Mouse (Mus musculus): Measurements from ENCODE around the gene Rpl23. TPM values are rescaled to one million over a fixed set of nuclear protein-coding genes. Genes with fewer than 3 reads are reported as not detected.

The Rpl23 gene
- polyA plus RNA-seq, 1 experiment from 2014 or later, result 426 TPM

DNA sequence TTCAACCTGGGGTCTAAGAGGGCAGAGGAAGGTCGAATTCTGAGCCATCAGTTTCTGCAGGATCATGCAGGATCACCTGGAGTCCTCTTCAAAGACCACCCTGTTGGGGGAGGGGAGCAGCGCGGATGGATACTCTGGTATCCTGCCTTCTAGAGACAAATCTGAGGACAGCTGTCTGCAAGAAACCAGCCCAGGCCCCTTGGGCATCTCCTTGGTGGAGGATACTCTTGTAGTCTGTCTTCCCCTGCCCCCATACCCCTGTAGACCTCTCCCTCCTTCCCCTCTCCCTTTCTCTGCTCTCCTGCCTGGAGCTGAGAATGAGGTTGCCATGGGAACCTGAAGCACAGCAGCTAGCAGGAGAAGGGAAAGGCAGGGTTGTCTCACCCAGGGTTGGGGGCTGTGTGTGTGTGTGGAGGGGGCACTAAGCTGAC, 30.3 kb upstream of the Rpl23 start:
- peak overlapping the region; percentile 44 for H3K9ac ChIP-seq
- H3K4me1 ChIP-seq, result peaks cover 98% of the 10 kb centered on the region
- no peaks in the 10 kb centered on the region for H3K9me3 ChIP-seq
- H3K27ac ChIP-seq, result peak overlapping the region; percentile 93
- no peaks in the 10 kb centered on the region for H3K27me3 ChIP-seq
- 21% methylated on average over 3 of the region's 3 CpGs for WGBS
- H3K36me3 ChIP-seq (replicated peaks), result peaks cover 39% of the 10 kb centered on the region
- H3K4me2 ChIP-seq, result peak overlapping the region; percentile 49
- peak; percentile 89 for ATAC-seq (ENCODE audit: low FRiP score)
- H3K4me3 ChIP-seq (replicated peaks), result peak overlapping the region; percentile 15

DNA sequence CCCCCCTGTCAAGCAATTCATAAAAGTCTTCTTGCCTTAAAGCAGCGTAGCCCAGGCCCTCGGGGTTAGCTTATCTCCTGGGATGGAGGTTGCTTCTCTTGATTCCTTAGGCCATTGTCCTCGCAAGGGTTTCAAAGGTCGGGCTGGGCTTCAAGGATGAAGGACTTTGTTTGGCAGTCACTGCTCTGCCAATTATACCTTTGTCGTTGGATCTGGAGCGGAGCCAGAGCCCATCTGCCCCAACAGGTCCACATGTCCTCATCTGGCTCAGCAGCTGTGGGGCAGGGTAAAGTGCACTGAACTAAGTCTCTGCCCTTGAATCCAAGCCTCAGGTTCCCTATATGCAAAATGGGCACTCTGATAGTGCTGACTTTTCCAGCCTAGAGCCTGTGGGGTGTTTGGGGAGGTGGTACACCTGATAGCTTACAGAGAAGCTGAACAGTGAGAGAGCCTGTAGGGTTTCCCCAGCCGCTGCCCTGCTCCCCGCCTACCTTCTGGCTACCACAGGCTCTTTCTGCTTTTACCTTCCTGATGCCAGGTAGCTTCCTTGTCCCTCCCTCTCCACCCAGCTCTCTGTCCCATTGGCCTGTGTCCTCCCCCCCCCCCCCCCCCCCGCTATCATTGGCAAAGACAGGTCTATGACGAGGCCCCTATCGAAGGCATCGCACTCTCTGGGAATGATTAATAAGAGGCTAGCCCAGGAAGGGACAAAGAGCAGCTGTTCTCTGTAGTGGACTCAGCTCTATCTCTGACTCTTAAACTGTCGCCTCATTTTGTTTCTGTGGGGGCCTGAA, 29.5 kb upstream of the Rpl23 start:
- Histone ChIP-seq H3K36me3 (replicated peaks) (peaks cover 46% of the 10 kb centered on the region), H3K4me2 (peak overlapping the region; percentile 49), H3K9me3 (no peaks in the 10 kb centered on the region), H3K4me1 (peaks cover 96% of the 10 kb centered on the region), H3K27me3 (no peaks in the 10 kb centered on the region), H3K9ac (peak overlapping the region; percentile 44), H3K27ac (peak overlapping the region; percentile 93), H3K4me3 (replicated peaks) (peak overlapping the region; percentile 15; the same call in 1 of the 2 replicates)
- peak; percentile 36 for ATAC-seq (ENCODE audit: low FRiP score)
- WGBS, result 24% methylated on average over 12 of the region's 13 CpGs

DNA sequence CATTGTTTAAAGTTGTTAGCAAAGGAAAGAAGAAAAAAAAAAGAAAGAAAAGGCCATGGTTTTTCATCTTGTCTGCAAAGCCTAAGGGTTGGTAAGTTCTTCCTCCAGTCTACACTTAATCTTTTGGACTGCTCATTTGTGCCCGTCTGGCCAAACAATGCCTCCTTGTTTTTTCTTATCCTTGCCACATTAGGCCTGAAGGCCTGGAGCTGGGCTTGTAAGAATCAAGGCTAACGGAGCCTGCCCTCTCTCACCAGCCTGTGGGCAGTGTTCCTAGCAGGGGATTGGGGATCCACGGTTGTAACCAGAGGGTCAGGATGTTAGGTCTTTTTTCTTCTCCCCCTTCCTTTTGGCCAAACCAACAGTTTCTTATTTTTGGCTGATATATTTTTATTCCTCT, 28.7 kb upstream of the Rpl23 start:
- Histone ChIP-seq H3K4me2 (no peak overlapping the region), H3K36me3 (replicated peaks) (peaks cover 46% of the 10 kb centered on the region), H3K4me3 (replicated peaks) (no peak overlapping the region), H3K9ac (peak overlapping the region; percentile 44; the same call in 1 of the 2 replicates), H3K27ac (peak overlapping the region; percentile 93), H3K27me3 (no peaks in the 10 kb centered on the region), H3K9me3 (no peaks in the 10 kb centered on the region), H3K4me1 (peaks cover 96% of the 10 kb centered on the region)
- no peak for ATAC-seq (ENCODE audit: low FRiP score)
- 10% methylated on average over 3 of the region's 3 CpGs for WGBS

DNA sequence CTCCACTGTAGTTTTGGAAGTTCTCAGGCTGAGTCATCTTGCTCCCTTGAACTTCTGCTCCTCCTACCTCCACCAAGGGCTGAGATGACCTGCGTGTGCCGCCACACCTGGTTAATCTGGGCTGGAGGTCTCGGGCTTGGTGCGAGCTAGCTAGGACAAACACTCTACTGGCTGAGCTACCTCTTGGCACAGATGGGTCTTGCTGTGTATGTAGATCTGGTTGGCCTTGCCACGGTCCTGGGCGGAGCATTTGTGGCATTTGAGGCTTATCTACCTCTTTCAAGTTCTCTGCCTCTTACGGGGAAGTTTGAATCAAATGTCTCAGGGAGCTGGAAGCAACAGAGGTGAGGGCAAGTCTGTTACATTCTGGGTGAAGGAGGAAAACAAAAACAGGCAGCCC, 28.1 kb upstream of the Rpl23 start:
- Histone ChIP-seq H3K36me3 (replicated peaks) (peaks cover 40% of the 10 kb centered on the region), H3K27me3 (no peaks in the 10 kb centered on the region), H3K4me2 (no peak overlapping the region; the same call in 1 of the 2 replicates), H3K9me3 (no peaks in the 10 kb centered on the region), H3K4me1 (peaks cover 96% of the 10 kb centered on the region), H3K9ac (peak overlapping the region; percentile 29; the same call in 1 of the 2 replicates), H3K4me3 (replicated peaks) (no peak overlapping the region), H3K27ac (peak overlapping the region; percentile 19; the same call in 1 of the 2 replicates)
- WGBS, result 83% methylated on average over 7 of the region's 7 CpGs
- ATAC-seq (ENCODE audit: low FRiP score), result no peak

DNA sequence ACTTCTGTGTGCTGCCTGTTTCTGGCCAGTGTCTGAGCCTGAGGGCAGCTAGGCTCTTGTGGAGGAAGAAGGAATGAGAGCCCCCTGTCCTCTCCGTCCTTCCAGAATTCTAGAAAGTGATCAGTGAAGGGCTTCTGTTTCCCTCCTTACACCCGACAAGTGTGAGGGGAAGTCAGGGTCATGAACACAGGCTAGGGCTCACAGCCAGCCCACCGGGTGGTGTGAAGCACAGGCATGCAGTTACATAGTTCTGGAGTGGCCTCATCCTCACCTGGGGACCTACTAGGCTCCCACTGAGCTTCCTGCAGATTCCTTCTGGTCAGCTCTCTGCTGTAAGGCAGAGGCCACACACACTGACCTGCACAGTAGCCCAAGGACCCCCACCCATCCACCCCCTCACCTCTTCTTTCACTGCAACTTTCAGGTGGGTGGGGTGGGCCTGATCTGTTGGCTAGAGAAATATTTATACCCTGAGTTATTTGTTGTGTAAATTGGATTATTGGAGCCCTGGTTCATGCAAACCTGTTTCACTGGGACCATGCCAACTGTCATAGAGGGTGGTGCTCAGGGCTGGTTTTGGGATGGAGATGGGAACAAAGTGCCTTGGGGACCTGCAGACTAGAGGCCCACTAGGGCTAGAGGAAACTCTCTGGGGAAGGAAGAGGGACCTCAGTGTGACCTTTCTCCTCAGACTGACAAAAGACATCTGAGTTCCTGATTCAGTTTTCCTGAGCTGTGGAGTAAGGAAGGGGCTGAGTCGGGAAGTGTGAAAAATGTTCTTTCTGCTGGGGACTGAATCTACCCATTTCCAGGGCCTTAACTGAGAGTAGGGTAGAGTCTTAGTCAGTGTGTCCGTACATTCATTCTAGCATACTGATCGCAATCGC, 27.2 kb upstream of the Rpl23 start:
- Histone ChIP-seq H3K4me2 (no peak overlapping the region), H3K27me3 (no peaks in the 10 kb centered on the region), H3K36me3 (replicated peaks) (peaks cover 36% of the 10 kb centered on the region), H3K9me3 (no peaks in the 10 kb centered on the region), H3K27ac (0 out of 2 replicates have a peak overlapping the region, but pooled peaks have one; percentile 51), H3K4me3 (replicated peaks) (no peak overlapping the region), H3K4me1 (peaks cover 96% of the 10 kb centered on the region), H3K9ac (no peak overlapping the region)
- no peak for ATAC-seq (ENCODE audit: low FRiP score)
- WGBS, result 77% methylated on average over 7 of the region's 7 CpGs

DNA sequence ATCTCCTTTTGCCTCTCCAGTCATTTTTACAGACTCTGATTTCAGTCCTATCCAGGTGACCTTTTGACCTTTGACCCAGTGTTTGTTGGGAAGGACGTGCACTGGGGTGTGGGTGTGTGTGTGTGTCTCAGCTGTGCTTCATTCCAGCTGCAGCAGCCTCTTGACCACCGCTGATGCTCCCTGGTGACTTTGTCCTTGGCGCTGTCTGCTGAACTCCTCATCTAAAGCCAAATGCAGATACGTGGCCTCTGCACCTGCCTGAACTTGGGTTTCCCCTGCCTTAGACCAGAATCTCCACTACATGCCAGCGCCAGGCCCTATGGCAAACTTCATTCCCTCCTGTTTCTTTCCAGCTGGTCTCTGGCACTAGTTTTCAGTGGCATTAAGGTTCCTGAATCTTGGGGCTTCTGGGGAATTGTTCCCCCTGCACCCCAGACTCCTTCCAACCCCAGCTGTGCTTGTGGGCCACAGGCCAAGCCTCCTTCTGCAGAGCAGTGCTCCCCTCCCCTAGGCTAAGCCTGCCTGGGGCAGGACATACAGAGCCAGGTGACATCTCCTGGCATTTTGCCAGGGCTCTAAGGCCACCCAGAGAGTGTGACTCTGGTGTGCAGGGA, 26.5 kb upstream of the Rpl23 start:
- WGBS, result 53% methylated on average over 5 of the region's 5 CpGs
- peak overlapping the region; percentile 51 for H3K27ac ChIP-seq
- no peaks in the 10 kb centered on the region for H3K9me3 ChIP-seq
- no peaks in the 10 kb centered on the region for H3K27me3 ChIP-seq
- no peak overlapping the region for H3K4me3 ChIP-seq (replicated peaks)
- H3K36me3 ChIP-seq (replicated peaks), result peaks cover 32% of the 10 kb centered on the region
- no peak overlapping the region for H3K9ac ChIP-seq
- H3K4me2 ChIP-seq, result no peak overlapping the region
- no peak for ATAC-seq (ENCODE audit: low FRiP score)
- H3K4me1 ChIP-seq, result peaks cover 96% of the 10 kb centered on the region

DNA sequence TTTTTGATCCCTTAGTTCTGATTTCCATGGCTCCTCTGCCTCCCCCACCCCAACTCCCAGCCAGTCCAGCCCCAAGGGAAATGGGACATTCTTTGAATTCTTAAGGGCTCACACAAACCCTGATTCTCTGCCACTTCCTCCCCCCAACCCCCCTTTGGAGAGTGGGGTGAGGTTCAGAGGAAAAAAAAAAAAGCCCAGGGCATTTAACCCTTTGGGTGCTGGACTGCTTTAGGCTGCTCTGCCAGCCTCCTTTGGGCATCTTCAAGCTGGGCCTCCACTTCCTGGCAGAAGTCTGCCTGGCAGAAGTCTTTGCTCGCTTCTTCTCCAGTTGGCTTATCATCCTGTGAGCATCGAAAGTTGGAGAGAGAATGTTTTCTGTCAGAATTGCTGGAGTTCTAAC, 25.9 kb upstream of the Rpl23 start:
- Histone ChIP-seq H3K9me3 (no peaks in the 10 kb centered on the region), H3K4me2 (no peak overlapping the region), H3K27ac (peak overlapping the region; percentile 51), H3K27me3 (no peaks in the 10 kb centered on the region), H3K4me1 (peaks cover 92% of the 10 kb centered on the region), H3K4me3 (replicated peaks) (no peak overlapping the region), H3K9ac (no peak overlapping the region), H3K36me3 (replicated peaks) (peaks cover 30% of the 10 kb centered on the region)
- no peak for ATAC-seq (ENCODE audit: low FRiP score)
- 62% methylated on average over 2 of the region's 2 CpGs for whole genome bisulfite sequencing

DNA sequence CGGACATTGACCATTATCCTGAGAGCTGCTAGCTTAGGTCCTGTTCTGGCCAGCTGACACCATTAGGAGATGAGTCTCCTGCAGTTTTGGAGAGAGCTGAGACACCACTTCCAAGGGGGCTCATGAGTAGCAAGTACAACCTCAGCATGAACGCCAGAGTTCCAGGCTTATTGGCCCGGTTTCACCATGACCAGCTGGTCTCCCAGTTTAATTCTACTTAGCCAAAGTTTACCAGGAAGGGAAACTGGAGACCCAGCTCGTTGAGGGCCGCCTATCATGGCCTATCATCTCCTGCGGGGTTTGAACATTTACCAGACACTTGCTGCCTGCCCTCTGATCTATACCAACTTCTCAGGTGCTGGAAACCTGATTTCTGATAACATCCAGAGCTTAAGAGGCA, 25.4 kb upstream of the Rpl23 start:
- Histone ChIP-seq H3K4me2 (no peak overlapping the region), H3K27me3 (no peaks in the 10 kb centered on the region), H3K9ac (no peak overlapping the region), H3K36me3 (replicated peaks) (peaks cover 30% of the 10 kb centered on the region), H3K4me1 (peaks cover 89% of the 10 kb centered on the region), H3K27ac (peak overlapping the region; percentile 51), H3K4me3 (replicated peaks) (no peak overlapping the region), H3K9me3 (no peaks in the 10 kb centered on the region)
- WGBS, result 50% methylated on average over 6 of the region's 6 CpGs
- no peak for ATAC-seq (ENCODE audit: low FRiP score)

DNA sequence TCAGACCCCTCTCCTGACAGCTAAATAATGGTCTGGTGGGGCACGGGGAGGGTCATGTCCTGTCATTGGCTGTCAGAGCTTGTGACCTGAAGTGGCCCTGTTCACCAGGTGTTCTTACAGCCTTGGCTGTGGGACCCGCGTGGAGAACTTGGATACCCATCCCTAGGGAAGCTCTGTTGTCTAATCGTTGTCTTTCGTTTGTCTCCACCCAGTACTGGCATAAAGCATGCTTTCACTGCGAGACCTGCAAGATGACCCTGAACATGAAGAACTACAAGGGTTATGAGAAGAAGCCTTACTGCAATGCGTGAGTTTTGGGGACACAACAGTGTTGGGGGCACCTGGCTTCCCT, 24.4 kb upstream of the Rpl23 start:
- peak overlapping the region; percentile 74; the same call in 1 of the 2 replicates for H3K27ac ChIP-seq
- peaks cover 89% of the 10 kb centered on the region for H3K4me1 ChIP-seq
- H3K4me2 ChIP-seq, result peak overlapping the region; percentile 43; the same call in 1 of the 2 replicates
- peak overlapping the region; percentile 7; the same call in 1 of the 2 replicates for H3K9ac ChIP-seq
- WGBS, result 78% methylated on average over 7 of the region's 7 CpGs
- H3K27me3 ChIP-seq, result no peaks in the 10 kb centered on the region
- H3K4me3 ChIP-seq (replicated peaks), result 0 out of 2 replicates have a peak overlapping the region, but pooled peaks have one; percentile 6
- no peak for ATAC-seq (ENCODE audit: low FRiP score)
- H3K36me3 ChIP-seq (replicated peaks), result peaks cover 30% of the 10 kb centered on the region
- H3K9me3 ChIP-seq, result no peaks in the 10 kb centered on the region

DNA sequence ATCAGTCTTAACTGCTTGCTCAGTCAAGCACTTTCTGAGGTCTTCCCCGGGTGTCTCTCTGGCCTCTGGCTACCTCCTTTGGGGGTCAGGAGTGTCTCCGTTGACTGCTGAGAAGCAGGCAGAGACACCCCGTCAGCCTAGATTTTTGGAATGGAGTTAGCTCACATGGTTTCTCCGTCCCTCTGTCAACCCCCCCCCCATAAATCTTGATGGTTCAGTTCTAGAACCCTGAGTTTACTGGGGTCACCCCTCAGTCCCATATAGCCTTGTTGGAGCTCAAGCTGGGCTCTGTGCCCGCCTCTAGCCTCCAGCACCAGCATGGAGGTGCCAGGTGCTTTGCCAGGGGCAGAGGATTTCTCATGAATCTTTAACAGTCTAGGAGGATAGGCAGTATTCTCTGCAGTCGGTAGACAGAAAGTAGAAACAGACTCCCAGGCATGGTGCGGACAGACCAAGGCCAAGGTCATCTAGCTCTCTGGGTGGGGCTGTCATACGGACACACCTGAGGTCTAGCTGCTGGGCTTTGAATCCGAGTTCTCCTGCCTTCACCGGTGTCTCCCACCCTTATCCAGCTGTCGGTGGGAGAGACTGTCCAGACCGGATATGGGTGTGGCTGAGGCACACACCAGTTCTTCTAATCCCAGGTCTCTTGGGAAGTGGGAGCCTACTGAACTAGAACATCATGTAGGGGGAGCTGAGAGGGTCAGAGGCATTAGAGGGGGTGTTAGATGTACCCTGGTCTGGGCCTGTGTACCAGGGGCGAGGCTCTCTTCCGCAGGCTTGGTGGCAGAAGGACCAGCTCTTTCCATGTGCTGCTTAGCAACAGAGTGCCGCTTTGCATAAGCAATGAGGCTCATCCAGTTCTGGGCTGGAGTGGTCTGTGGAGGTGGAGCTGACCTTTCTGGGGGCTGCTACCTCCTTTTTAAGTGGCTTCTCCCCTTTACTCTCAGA, 23.7 kb upstream of the Rpl23 start:
- 53% methylated on average over 15 of the region's 15 CpGs for WGBS
- peaks cover 89% of the 10 kb centered on the region for H3K4me1 ChIP-seq
- H3K9ac ChIP-seq, result peak overlapping the region; percentile 7; the same call in 1 of the 2 replicates
- peak overlapping the region; percentile 43 for H3K4me2 ChIP-seq
- H3K9me3 ChIP-seq, result no peaks in the 10 kb centered on the region
- no peaks in the 10 kb centered on the region for H3K27me3 ChIP-seq
- ATAC-seq (ENCODE audit: low FRiP score), result peak; percentile 64
- peak overlapping the region; percentile 6; the same call in 1 of the 2 replicates for H3K4me3 ChIP-seq (replicated peaks)
- peaks cover 30% of the 10 kb centered on the region for H3K36me3 ChIP-seq (replicated peaks)
- peak overlapping the region; percentile 74 for H3K27ac ChIP-seq

Measured in forebrain, embryonic 12.5 days (tissue).